Mouse (Mus musculus): ENCODE data around the gene Atic.

The Atic gene

GRCm38 (mm10) chr1:71556688-71557612 lies at the start of gene Atic:
TSS of gene Atic (plus strand) at chr1:71557150.
- peak; percentile 71 to 82 for DNase-seq

DNA sequence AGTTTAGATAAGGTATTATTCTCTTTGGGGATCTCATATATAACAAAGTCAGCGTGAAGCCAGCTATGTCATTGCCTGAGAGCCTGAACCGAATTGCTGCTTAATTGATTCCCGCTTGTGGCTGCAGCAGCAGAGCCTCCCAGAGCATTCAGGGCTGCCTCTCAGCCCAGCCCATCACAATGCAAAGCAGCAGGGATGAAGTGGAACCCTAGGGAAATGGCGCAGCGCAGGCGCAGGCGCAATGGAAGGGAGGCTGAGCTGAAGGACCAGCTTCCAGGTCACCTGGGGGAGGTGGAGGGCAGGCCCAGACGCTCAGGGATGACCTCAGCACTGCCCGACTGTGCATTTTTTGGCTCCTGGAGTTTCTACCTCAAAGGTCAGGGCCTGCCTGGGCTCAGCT lies 49.7 kb upstream of the Atic start:
- DNase-seq = peak in 1 of 2 experiments; percentile 6

DNA sequence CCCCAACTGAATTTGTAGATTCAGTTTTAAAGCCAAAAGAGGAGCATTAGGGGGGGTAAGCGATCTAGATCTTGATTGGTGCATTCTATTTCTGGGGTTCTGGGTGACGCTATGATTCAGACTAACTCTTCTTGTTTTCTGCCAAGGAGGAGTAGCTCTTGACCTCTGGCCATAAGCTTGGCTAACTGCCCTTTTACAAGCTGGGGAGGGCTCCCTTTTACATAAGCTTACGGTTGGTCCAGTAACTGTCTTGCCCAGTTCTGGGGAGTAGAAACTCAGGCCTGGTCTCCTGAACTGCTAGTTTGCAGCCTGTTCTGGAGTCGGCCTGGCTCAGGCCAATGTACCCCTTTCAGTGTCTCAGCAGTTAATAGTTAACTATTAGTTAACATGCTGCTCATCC lies 41.9 kb upstream of the Atic start:
- no peak for DNase-seq

GRCm38 (mm10) chr1:71528808-71529648 lies 27.9 kb upstream of the Atic start:
- DNase-seq = no peak

GRCm38 (mm10) chr1:71530779-71531178 lies 26.2 kb upstream of the Atic start:
- no peak for DNase-seq

DNA sequence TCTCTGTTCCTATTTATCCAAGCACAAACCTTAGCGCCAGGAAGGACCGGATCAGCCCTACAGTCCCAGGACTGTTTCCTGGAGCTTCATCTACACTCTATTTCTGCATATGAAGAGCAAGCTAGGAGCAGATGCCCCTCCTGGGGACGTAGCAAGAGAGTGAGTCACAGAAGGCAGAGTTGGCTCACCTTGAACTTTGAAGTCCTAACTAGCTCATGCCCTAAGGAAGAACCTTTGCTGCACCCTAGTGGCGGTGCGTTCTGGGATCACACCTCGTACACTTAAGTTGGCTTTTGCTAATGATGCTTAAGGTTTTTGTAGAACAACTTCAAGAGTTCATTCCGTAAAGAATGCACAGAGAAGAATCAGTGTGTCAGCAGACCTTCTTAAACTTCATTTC lies 25.3 kb upstream of the Atic start:
- DNase-seq = peak in 1 of 2 experiments; percentile 10

GRCm38 (mm10) chr1:71539641-71540040 lies 17.3 kb upstream of the Atic start:
- DNase-seq = no peak

DNA sequence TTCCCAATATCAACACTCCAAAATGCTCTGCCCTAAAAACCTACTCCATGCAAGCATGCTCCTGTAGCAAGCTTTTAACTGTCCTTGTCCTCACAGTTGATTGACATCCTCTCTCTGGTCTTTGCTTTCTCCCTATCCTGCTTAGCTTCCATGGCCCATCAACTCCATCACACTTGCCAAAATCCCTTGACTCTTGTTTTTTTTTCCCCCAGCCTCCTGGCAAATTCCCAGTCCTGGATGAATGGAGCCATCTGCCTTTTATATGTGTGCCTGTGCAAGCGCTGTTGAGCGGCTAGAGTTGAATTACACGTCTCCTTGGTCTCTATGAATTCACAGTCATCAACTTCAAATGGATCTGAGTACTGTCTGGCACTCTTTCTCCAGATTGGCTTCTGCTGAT lies 16.5 kb upstream of the Atic start:
- DNase-seq = peak; percentile 10 to 27

GRCm38 (mm10) chr1:71550626-71551195 lies 6.2 kb upstream of the Atic start:
- no peak for DNase-seq

DNA sequence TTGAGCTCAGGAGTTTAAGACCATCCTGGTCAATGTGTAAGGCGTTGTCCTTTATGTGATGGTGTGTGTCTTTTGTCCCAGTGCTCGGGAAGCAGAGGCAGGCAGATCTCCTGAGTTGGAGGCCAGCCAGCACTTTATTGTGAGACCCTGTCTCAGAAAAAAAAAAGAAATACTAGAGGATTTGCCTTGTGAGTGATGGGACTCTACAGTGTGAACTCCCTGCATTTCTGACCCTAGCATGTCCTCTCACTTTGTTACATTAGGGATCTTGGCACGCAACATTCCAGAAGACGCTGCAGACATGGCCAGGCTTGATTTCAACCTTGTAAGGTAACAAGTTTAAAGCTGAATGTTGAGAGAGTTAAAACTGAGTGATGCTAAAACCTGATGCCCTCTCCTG lies 3.7 kb downstream of the Atic start:
- no peak for DNase-seq

DNA sequence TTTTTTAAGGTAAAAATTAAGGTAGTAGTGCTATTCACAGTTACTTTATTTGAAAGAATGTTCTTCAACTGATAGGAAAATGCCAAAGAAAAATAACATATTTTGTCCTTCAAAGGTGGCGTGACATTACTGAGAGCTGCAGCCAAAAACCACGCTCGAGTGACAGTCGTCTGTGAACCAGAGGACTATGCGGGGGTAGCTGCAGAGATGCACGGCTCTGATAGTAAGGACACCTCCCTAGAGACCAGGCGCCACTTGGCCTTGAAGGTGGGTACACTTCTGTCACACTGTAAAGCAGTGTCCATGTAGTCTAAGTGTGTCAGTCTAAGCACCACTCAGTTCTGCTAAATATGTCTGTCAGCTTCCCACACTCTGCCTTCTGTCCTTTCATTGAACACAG lies 7.3 kb downstream of the Atic start:
- no peak for DNase-seq

DNA sequence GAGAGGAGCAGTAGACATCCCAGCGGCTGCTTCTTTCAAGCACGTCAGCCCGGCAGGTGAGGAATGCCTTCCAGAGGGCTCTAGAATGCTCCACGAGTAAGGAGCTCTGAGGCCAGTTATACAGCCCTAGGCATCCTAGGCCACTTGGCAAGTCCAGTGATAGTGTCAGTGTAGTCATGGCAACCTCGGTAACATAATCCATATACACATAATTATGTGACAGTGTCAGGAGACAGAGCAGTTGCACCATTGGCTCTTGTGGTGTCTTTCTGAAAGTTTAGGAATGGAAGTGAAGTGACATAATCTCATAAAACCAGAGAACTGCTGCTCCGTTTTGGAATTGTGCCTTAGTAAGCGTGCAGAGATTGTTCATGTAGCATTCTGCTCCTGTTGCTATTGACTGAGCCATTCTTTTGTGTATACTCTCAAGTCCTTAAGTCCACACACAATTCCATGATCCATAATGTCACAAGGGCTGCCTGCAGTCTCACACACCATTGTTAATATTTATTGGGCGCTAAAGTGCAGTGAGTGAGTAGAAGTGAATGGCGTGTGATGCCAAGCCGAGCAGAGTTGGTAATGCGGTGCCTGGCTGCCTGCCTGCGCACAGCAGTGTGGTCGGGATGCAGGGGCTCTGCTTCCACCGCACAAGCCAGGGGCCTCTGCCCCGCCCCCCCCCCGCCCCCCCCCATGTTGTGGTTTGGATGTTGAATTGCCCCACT lies 11.1 kb downstream of the Atic start:
- DNase-seq = no peak

DNA sequence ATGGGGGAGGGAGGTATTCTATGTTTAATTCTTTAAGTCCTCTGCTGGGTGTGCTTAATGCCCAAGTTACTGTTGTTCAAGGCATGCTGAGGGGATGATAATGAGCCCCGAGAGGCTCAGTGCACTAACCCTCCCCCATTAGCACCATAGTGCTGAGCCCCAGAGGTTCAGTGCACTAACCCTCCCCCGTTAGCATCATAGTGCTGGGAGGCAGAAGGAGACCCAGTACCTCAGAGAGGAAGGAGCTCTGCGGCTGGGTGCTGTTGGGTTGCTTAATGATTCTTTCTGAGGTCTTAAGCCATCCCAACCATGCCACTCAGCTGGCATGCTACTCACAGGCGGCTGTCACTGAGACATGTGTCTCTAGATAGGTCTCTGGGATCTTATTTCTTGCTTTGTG lies 13.2 kb downstream of the Atic start:
- no peak for DNase-seq

- DNase-seq = peak; percentile 42 to 50
These were observed 19.0 kb downstream of the Atic start for GRCm38 (mm10) chr1:71575987-71576386.

DNA sequence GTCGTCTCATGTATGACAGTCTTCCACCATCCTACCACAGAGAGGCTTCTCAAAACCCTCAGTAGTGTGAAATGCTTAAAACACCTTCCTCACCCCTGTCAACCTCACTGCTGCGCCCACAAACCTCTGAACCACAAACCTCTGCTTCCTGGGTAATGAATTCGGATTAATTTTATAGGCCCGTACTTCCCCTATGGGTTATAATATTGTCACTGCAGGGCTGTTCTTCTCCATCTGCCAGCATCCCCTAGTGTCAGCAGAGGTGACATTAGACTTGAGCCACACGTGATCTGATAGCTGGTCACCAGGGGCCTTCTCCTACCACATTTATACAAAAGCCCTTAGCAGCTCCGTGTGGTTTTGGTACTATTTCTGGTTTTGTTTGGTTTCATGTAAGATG lies 19.9 kb downstream of the Atic start:
- no peak for DNase-seq

DNA sequence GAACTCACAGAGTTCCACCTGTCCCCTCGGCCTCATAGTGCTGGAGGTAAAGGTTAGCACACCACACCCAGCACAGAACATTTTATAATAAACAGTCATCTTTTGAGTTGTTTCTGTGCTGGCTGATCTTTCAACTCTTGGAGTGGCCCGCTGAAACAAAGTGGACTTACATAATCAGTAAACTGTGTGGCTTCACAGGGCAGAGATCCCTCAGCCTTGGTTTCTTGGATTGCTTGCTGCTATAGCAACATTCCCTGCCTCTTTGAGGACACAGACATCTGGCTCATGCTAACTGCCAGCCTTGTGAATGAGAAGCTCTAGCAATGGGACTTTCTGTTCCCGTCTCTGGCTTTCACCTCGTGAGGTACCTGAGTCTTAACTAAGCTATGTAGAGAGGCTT lies 22.6 kb downstream of the Atic start:
- no peak for DNase-seq

- DNase-seq = no peak
These were observed 23.5 kb downstream of the Atic start for GRCm38 (mm10) chr1:71580408-71580807.

DNA sequence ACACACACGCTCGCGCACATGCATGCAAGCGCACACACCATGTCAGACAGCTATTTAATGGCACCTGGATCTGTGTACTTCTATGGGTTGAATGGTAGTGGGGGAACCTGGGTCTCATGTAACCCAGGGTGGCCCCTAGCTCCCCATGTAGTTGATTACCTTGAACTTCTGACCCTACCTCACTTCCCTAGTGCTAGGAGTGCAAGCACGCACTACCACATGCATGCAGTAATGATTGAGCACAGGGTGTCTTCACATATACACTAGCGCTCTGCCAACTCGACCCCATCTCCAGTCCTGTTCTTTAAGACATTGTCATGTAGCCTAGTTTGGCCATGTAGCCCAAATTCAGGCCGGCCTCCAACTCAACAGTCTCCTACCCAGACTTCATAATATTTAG lies 26.4 kb downstream of the Atic start:
- no peak for DNase-seq

GRCm38 (mm10) chr1:71583900-71584299 lies 26.9 kb downstream of the Atic start:
- DNase-seq = no peak

DNA sequence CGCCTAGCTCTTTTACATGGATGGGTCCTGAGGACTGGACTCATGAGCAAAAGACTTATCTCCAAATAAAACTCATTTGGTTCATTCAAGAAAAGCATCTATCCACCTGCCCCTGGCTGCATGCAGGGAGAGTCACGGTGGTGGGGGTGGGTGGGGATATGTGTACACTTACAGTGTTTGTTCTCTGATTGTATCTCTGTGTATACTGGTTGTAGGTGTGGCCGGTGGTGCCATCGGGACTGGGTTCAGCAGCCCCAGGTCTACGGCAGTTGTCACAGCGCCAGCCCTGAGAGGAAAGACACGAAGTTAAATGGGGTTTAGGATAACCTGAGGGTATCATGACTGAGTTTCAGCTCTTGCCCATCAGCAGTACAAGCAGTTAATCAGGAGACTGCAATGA lies 29.7 kb downstream of the Atic start:
- DNase-seq = no peak

- DNase-seq = no peak
These were observed 33.1 kb downstream of the Atic start for GRCm38 (mm10) chr1:71590038-71590437.

- no peak for DNase-seq
These were observed 36.2 kb downstream of the Atic start for GRCm38 (mm10) chr1:71593184-71593583.

- no peak for DNase-seq
These were observed 37.3 kb downstream of the Atic start for GRCm38 (mm10) chr1:71594268-71594667.

Measured in cerebellum, postnatal 36 days (tissue).